Mouse (Mus musculus) limb, embryonic 14.5 days (tissue): ENCODE data around the gene Ncaph. TPM values are rescaled to one million over a fixed set of nuclear protein-coding genes. Genes with fewer than 3 reads are reported as not detected.
"Not testable (repeated sequence)": the region's sequence is repeated elsewhere in the genome, so short reads cannot be mapped to it uniquely, and the experiment has no call there.

Experiments used
- ATAC-seq: fragments of 200-750 bp; cut with Nextera tagmentation; 2 replicates; pipeline ENCODE4 v1.8.0; 2017; ENCODE audit warnings: low read depth, moderate number of reproducible peaks, moderate TSS enrichment; ENCODE audit not compliant: low FRiP score
- DNase-seq: peaks from one replicate; pipeline ENCODE4 v3.0.0-alpha.2; 2015; ENCODE audit warnings: low spot score
- H3K27ac ChIP-seq: fragments of 300-500 bp; sonication (generic); replicated peaks from 2 replicates; pipeline ENCODE4 v1.5.1; 2014; ENCODE audit warnings: low read depth, mild to moderate bottlenecking, low read length, moderate library complexity, mixed read lengths
- H3K27me3 ChIP-seq: fragments of 300-500 bp; sonication (generic); 2 replicates; pipeline ENCODE4 v1.6.1; 2014; ENCODE audit warnings: low read length, mixed read lengths; ENCODE audit not compliant: control insufficient read depth, insufficient read depth
- H3K36me3 ChIP-seq: fragments of 300-500 bp; sonication (generic); 2 replicates; pipeline ENCODE4 v1.6.1; 2014; ENCODE audit warnings: mild to moderate bottlenecking, low read length, moderate library complexity, mixed read lengths; ENCODE audit not compliant: control insufficient read depth, insufficient read depth
- H3K4me1 ChIP-seq: fragments of 300-500 bp; sonication (generic); 2 replicates; pipeline ENCODE4 v1.6.1; 2014; ENCODE audit warnings: antibody characterized with exemption, low read length, mixed read lengths; ENCODE audit not compliant: control insufficient read depth, insufficient read depth
- H3K4me2 ChIP-seq: fragments of 300-500 bp; sonication (generic); replicated peaks from 2 replicates; pipeline ENCODE4 v1.6.1; 2014; ENCODE audit warnings: low read depth, mild to moderate bottlenecking, low read length, moderate library complexity; ENCODE audit not compliant: severe bottlenecking
- H3K4me3 ChIP-seq: fragments of 300-500 bp; sonication (generic); replicated peaks from 2 replicates; pipeline ENCODE4 v1.5.1; 2014; ENCODE audit warnings: low read length
- H3K9ac ChIP-seq: fragments of 300-500 bp; sonication (generic); 2 replicates; pipeline ENCODE4 v1.6.1; 2014; ENCODE audit warnings: mild to moderate bottlenecking, low read depth, low read length, moderate library complexity; ENCODE audit not compliant: severe bottlenecking
- H3K9me3 ChIP-seq: fragments of 300-500 bp; sonication (generic); 2 replicates; pipeline ENCODE4 v1.6.1; 2016; ENCODE audit warnings: low read length; ENCODE audit not compliant: control insufficient read depth
- POLR2A ChIP-seq: fragments of 200-500 bp; IDR thresholded peaks from 2 replicates; pipeline ENCODE4 v1.8.0; 2012; ENCODE audit warnings: inconsistent platforms, mild to moderate bottlenecking, moderate library complexity, borderline replicate concordance; ENCODE audit not compliant: insufficient read depth, insufficient read length; ENCODE audit errors: extremely low read depth
- WGBS: fragments of 180-500 bp; shearing (Covaris S2); extraction: QIAGEN DNeasy Blood & Tissue Kit; methylation state at CpG from one replicate; pipeline ENCODE4 v1.1.7; 2014; 5-methylcytosine and 5-hydroxymethylcytosine counted together
- polyA plus RNA-seq, 2 experiments: library from polyadenylated mRNA; depleted of rRNA in 1 of 2; stranded (reverse) in 1 of 2; unstranded in 1 of 2; fragments of >200 nt; fragmentation: Nextera tagmentation in 1 of 2; extraction: Ambion mirVana in 1 of 2; gene quantifications; 2 replicates each; pipeline versions ENCODE4 v1.2.1 to v1.2.3; 2012 to 2014

Gene Ncaph
- polyA plus RNA-seq, 2 experiments = 59.1 to 65.0 TPM

GRCm38 (mm10) chr2:127086235-127086634, 47.5 kb downstream of the Ncaph start:
- no peak for TF ChIP-seq POLR2A
- H3K27me3 ChIP-seq = no peaks in the 10 kb centered on the region
- H3K9me3 ChIP-seq = no peaks in the 10 kb centered on the region
- no peak for ATAC-seq
- no peaks in the 10 kb centered on the region for H3K4me1 ChIP-seq
- no peak overlapping the region for H3K4me2 ChIP-seq
- H3K27ac ChIP-seq = no peak overlapping the region
- WGBS = 93% methylated on average over 5 of the region's 5 CpGs
- H3K9ac ChIP-seq = no peak overlapping the region
- no peak for DNase-seq
- no peak overlapping the region for H3K4me3 ChIP-seq
- H3K36me3 ChIP-seq = peaks cover 5% of the 10 kb centered on the region; the same call in 1 of the 2 replicates

- Histone ChIP-seq H3K36me3 (no peaks in the 10 kb centered on the region; the same call in 1 of the 2 replicates), H3K27ac (no peak overlapping the region), H3K9ac (no peak overlapping the region), H3K4me2 (no peak overlapping the region), H3K4me1 (no peaks in the 10 kb centered on the region), H3K27me3 (no peaks in the 10 kb centered on the region), H3K9me3 (no peaks in the 10 kb centered on the region), H3K4me3 (no peak overlapping the region)
- no peak for TF ChIP-seq POLR2A
- no peak for ATAC-seq
- 92% methylated on average over 11 of the region's 11 CpGs for WGBS
- DNase-seq = no peak
These were observed 53.0 kb downstream of the Ncaph start for GRCm38 (mm10) chr2:127080591-127081218.

GRCm38 (mm10) chr2:127079881-127080590, 53.7 kb downstream of the Ncaph start:
- no peak overlapping the region for H3K9ac ChIP-seq
- no peaks in the 10 kb centered on the region for H3K27me3 ChIP-seq
- H3K4me1 ChIP-seq = no peaks in the 10 kb centered on the region
- no peaks in the 10 kb centered on the region; the same call in 1 of the 2 replicates for H3K36me3 ChIP-seq
- H3K4me3 ChIP-seq = no peak overlapping the region
- TF ChIP-seq POLR2A = no peak
- H3K9me3 ChIP-seq = no peaks in the 10 kb centered on the region
- H3K27ac ChIP-seq = no peak overlapping the region
- ATAC-seq (no peak), DNase-seq (no peak)
- WGBS = 85% methylated on average over 11 of the region's 11 CpGs
- no peak overlapping the region for H3K4me2 ChIP-seq

GRCm38 (mm10) chr2:127079066-127079465, 54.7 kb downstream of the Ncaph start:
- not testable (repeated sequence) for H3K4me3 ChIP-seq, H3K27ac ChIP-seq, H3K4me2 ChIP-seq, H3K36me3 ChIP-seq, H3K27me3 ChIP-seq, ATAC-seq, H3K9me3 ChIP-seq, H3K9ac ChIP-seq, DNase-seq, H3K4me1 ChIP-seq
- 55% methylated on average over 2 of the region's 2 CpGs for WGBS

DNA sequence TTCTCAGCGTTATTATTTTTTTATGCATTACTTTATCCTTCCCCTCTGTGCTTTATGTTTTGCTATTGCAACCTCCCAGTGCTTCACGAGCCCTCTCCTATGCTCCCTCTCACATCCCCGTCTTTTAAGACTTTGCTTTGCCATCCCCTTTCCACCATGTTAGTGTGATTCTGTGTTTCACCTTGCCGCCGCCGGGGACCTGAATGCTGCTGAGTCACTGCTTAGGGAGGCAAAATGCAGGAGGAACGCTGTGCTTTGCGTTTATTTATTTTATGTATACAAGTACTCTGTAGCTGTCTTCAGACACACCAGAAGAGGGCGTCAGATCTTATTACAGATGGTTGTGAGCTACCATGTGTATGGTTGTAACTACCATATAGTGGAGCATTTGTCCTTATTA, 56.1 kb downstream of the Ncaph start:
- no peak for ATAC-seq

More for the DNA sequence above, 56.1 kb downstream of the Ncaph start:
- TF ChIP-seq POLR2A = no peak
- Histone ChIP-seq H3K4me2 (no peak overlapping the region), H3K4me1 (no peaks in the 10 kb centered on the region), H3K36me3 (no peaks in the 10 kb centered on the region; the same call in 1 of the 2 replicates), H3K27me3 (no peaks in the 10 kb centered on the region), H3K9ac (no peak overlapping the region), H3K9me3 (no peaks in the 10 kb centered on the region), H3K4me3 (no peak overlapping the region), H3K27ac (no peak overlapping the region)
- DNase-seq = no peak
- 79% methylated on average over 9 of the region's 9 CpGs for WGBS
